Mouse (Mus musculus): Measurements from ENCODE around the gene Heg1. TPM values are rescaled to one million over a fixed set of nuclear protein-coding genes. Genes with fewer than 3 reads are reported as not detected.
A peak's percentile ranks its signal among the peaks of the same experiment; 100 is the strongest.

The Heg1 gene
- polyA plus RNA-seq, 1 experiment from 2014 or later = 9.1 TPM

GRCm38 (mm10) chr16:33714271-33714670, 30.1 kb downstream of the Heg1 start:
- Histone ChIP-seq H3K27ac (replicated peaks) (0 out of 2 replicates have a peak overlapping the region, but pooled peaks have one; percentile 10), H3K4me1 (replicated peaks; ENCODE audit: control insufficient read depth, insufficient read depth) (no peaks in the 10 kb centered on the region), H3K9ac (ENCODE audit: low read length) (peak overlapping the region; percentile 19; the same call in 1 of the 2 replicates), H3K4me2 (replicated peaks; ENCODE audit: low read depth) (peak overlapping the region; percentile 32), H3K27me3 (ENCODE audit: control insufficient read depth, insufficient read depth, low read length) (no peaks in the 10 kb centered on the region), H3K9me3 (ENCODE audit: control insufficient read depth, low read length) (no peaks in the 10 kb centered on the region), H3K4me3 (ENCODE audit: low read depth, low read length) (peak overlapping the region; percentile 0; the same call in 1 of the 2 replicates), H3K36me3 (ENCODE audit: control insufficient read depth, insufficient read depth, low read length) (peaks cover 3% of the 10 kb centered on the region; the same call in 1 of the 2 replicates)
- 6% methylated on average over 13 of the region's 13 CpGs for WGBS
- ATAC-seq (ENCODE audit: low FRiP score, low TSS enrichment) = peak; percentile 75
- TF ChIP-seq CTCF (IDR thresholded peaks at IDR 0.05; ENCODE audit: low read depth) (peak; percentile 65), EP300 (optimal IDR thresholded peaks at IDR 0.05) (no peak)
- peak; percentile 72 for DNase-seq (ENCODE audit: low spot score)

- H3K27ac ChIP-seq (replicated peaks) = no peak overlapping the region
- no peak for ATAC-seq (ENCODE audit: low FRiP score, low TSS enrichment)
- peaks cover 14% of the 10 kb centered on the region for H3K36me3 ChIP-seq (ENCODE audit: control insufficient read depth, insufficient read depth, low read length)
- H3K9ac ChIP-seq (ENCODE audit: low read length) = no peak overlapping the region
- 94% methylated on average over 2 of the region's 2 CpGs for WGBS
- no peaks in the 10 kb centered on the region for H3K4me1 ChIP-seq (replicated peaks; ENCODE audit: control insufficient read depth, insufficient read depth)
- H3K9me3 ChIP-seq (ENCODE audit: control insufficient read depth, low read length) = no peaks in the 10 kb centered on the region
- no peak overlapping the region for H3K4me3 ChIP-seq (ENCODE audit: low read depth, low read length)
- DNase-seq (ENCODE audit: low spot score) = no peak
- H3K4me2 ChIP-seq (replicated peaks; ENCODE audit: low read depth) = no peak overlapping the region
- no peak for TF ChIP-seq EP300 (optimal IDR thresholded peaks at IDR 0.05)
- TF ChIP-seq CTCF (IDR thresholded peaks at IDR 0.05; ENCODE audit: low read depth) = peak; percentile 29
- H3K27me3 ChIP-seq (ENCODE audit: control insufficient read depth, insufficient read depth, low read length) = no peaks in the 10 kb centered on the region
Observed at GRCm38 (mm10) chr16:33723241-33723640, 39.1 kb downstream of the Heg1 start.

- WGBS = 98% methylated on average over 3 of the region's 3 CpGs
- no peak overlapping the region for H3K4me3 ChIP-seq (ENCODE audit: low read depth, low read length)
- no peak overlapping the region for H3K9ac ChIP-seq (ENCODE audit: low read length)
- ATAC-seq (ENCODE audit: low FRiP score, low TSS enrichment) (no peak), DNase-seq (ENCODE audit: low spot score) (no peak)
- H3K4me1 ChIP-seq (replicated peaks; ENCODE audit: control insufficient read depth, insufficient read depth) = no peaks in the 10 kb centered on the region
- no peak overlapping the region for H3K4me2 ChIP-seq (replicated peaks; ENCODE audit: low read depth)
- H3K36me3 ChIP-seq (ENCODE audit: control insufficient read depth, insufficient read depth, low read length) = peaks cover 14% of the 10 kb centered on the region
- peak; percentile 55 for TF ChIP-seq CTCF (IDR thresholded peaks at IDR 0.05; ENCODE audit: low read depth)
- no peak for TF ChIP-seq EP300 (optimal IDR thresholded peaks at IDR 0.05)
- no peaks in the 10 kb centered on the region for H3K9me3 ChIP-seq (ENCODE audit: control insufficient read depth, low read length)
- no peaks in the 10 kb centered on the region for H3K27me3 ChIP-seq (ENCODE audit: control insufficient read depth, insufficient read depth, low read length)
- no peak overlapping the region for H3K27ac ChIP-seq (replicated peaks)
Observed at GRCm38 (mm10) chr16:33723983-33724382, 39.8 kb downstream of the Heg1 start.

- Histone ChIP-seq H3K4me1 (replicated peaks; ENCODE audit: control insufficient read depth, insufficient read depth) (no peaks in the 10 kb centered on the region), H3K36me3 (ENCODE audit: control insufficient read depth, insufficient read depth, low read length) (peaks cover 17% of the 10 kb centered on the region), H3K9me3 (ENCODE audit: control insufficient read depth, low read length) (no peaks in the 10 kb centered on the region), H3K27me3 (ENCODE audit: control insufficient read depth, insufficient read depth, low read length) (no peaks in the 10 kb centered on the region), H3K4me3 (ENCODE audit: low read depth, low read length) (no peak overlapping the region), H3K27ac (replicated peaks) (no peak overlapping the region), H3K9ac (ENCODE audit: low read length) (no peak overlapping the region), H3K4me2 (replicated peaks; ENCODE audit: low read depth) (no peak overlapping the region)
- 95% methylated on average over 17 of the region's 17 CpGs for WGBS
- DNase-seq (ENCODE audit: low spot score) (no peak), ATAC-seq (ENCODE audit: low FRiP score, low TSS enrichment) (no peak)
- TF ChIP-seq CTCF (IDR thresholded peaks at IDR 0.05; ENCODE audit: low read depth) (no peak), EP300 (optimal IDR thresholded peaks at IDR 0.05) (no peak)
Observed at GRCm38 (mm10) chr16:33726261-33726660, 42.1 kb downstream of the Heg1 start.

- ATAC-seq (ENCODE audit: low FRiP score, low TSS enrichment) (no peak), DNase-seq (ENCODE audit: low spot score) (no peak)
- no peak for TF ChIP-seq EP300 (optimal IDR thresholded peaks at IDR 0.05)
- no peak for TF ChIP-seq CTCF (IDR thresholded peaks at IDR 0.05; ENCODE audit: low read depth)
- no peaks in the 10 kb centered on the region for H3K4me1 ChIP-seq (replicated peaks; ENCODE audit: control insufficient read depth, insufficient read depth)
- H3K9ac ChIP-seq (ENCODE audit: low read length) = no peak overlapping the region
- no peaks in the 10 kb centered on the region for H3K9me3 ChIP-seq (ENCODE audit: control insufficient read depth, low read length)
- no peak overlapping the region for H3K4me3 ChIP-seq (ENCODE audit: low read depth, low read length)
- H3K27ac ChIP-seq (replicated peaks) = no peak overlapping the region
- peaks cover 17% of the 10 kb centered on the region for H3K36me3 ChIP-seq (ENCODE audit: control insufficient read depth, insufficient read depth, low read length)
- H3K4me2 ChIP-seq (replicated peaks; ENCODE audit: low read depth) = no peak overlapping the region
- 91% methylated on average over 7 of the region's 7 CpGs for WGBS
- no peaks in the 10 kb centered on the region for H3K27me3 ChIP-seq (ENCODE audit: control insufficient read depth, insufficient read depth, low read length)
Observed at GRCm38 (mm10) chr16:33726892-33727291, 42.7 kb downstream of the Heg1 start.

GRCm38 (mm10) chr16:33728427-33728826, 44.3 kb downstream of the Heg1 start:
- no peak for DNase-seq (ENCODE audit: low spot score)
- H3K9ac ChIP-seq (ENCODE audit: low read length) = no peak overlapping the region
- TF ChIP-seq CTCF (IDR thresholded peaks at IDR 0.05; ENCODE audit: low read depth) = peak; percentile 45
- TF ChIP-seq EP300 (optimal IDR thresholded peaks at IDR 0.05) = no peak
- H3K27ac ChIP-seq (replicated peaks) = no peak overlapping the region
- peaks cover 17% of the 10 kb centered on the region for H3K36me3 ChIP-seq (ENCODE audit: control insufficient read depth, insufficient read depth, low read length)
- no peak overlapping the region for H3K4me2 ChIP-seq (replicated peaks; ENCODE audit: low read depth)
- no peak for ATAC-seq (ENCODE audit: low FRiP score, low TSS enrichment)
- H3K4me1 ChIP-seq (replicated peaks; ENCODE audit: control insufficient read depth, insufficient read depth) = no peaks in the 10 kb centered on the region
- no peaks in the 10 kb centered on the region for H3K27me3 ChIP-seq (ENCODE audit: control insufficient read depth, insufficient read depth, low read length)
- no peaks in the 10 kb centered on the region for H3K9me3 ChIP-seq (ENCODE audit: control insufficient read depth, low read length)
- 76% methylated on average over 13 of the region's 13 CpGs for WGBS
- no peak overlapping the region for H3K4me3 ChIP-seq (ENCODE audit: low read depth, low read length)

All from stomach, postnatal 0 days (tissue).